Mouse (Mus musculus) heart, adult 11 months (tissue): ENCODE results near the gene Tmcc3.
A peak's percentile ranks its signal among the peaks of the same experiment; 100 is the strongest.

ENCODE experiments used
- DNase-seq: peaks from one replicate; pipeline ENCODE4 v3.0.0; 2022

Gene Tmcc3

DNA sequence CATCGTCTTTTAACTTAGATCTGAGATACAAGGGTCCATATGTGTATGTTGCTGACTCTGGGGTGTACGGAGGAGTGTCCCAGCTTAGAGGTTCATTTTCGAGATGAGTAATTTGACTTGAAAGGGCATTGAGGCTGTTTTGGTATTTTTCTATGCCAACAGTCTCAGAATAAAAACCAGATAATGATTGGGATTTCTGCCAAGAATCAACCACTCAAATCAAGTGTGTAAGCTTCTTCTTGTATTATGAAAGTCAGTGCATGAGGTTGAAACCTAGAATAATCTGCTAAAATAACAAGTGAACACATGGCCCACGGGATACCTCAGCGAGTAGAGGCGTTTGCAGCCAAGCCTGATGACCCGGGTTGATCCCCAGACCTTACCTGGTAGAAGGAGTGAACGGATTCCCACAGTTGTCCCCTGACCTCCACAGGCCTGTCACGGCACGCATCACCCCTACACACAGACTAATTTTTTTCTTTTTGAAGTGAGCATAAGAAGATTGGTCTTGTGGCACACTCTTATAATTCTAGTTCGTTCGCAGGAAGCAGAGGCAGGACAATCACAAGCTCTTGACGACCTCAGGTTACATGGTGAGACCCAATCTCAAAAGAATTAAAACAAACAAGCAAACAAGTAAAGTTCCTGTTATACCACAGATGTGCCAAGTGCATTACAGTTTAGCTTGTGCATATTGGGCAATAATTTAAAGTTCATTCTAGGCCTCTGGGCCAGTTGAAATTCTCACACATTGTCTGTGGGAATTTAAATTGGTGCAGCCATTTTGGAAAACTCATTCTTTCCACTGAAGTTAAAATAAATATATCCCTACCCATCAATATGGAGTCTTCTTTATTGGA, 165.8 kb downstream of the Tmcc3 start:
- DNase-seq = no peak

DNA sequence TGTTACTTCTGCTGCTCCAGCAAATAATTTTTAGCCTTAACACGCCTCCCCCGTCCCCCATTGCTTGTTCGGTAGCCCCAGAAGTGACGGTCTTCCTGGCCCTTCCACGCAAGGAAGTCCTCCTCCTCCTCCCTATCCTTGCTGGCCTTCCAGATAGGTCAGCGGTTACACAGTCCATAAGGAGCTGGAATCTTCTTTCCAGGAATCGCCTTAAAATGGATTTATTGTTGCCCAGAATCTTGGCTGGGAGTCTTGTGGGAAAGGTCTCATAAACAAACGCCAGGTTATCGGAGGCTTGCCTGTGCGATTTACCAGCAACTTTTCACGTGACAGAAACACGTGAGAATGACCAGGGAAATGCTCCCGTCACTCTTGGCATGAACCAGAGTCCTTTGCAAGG, 167.9 kb downstream of the Tmcc3 start:
- DNase-seq = peak; percentile 99

DNA sequence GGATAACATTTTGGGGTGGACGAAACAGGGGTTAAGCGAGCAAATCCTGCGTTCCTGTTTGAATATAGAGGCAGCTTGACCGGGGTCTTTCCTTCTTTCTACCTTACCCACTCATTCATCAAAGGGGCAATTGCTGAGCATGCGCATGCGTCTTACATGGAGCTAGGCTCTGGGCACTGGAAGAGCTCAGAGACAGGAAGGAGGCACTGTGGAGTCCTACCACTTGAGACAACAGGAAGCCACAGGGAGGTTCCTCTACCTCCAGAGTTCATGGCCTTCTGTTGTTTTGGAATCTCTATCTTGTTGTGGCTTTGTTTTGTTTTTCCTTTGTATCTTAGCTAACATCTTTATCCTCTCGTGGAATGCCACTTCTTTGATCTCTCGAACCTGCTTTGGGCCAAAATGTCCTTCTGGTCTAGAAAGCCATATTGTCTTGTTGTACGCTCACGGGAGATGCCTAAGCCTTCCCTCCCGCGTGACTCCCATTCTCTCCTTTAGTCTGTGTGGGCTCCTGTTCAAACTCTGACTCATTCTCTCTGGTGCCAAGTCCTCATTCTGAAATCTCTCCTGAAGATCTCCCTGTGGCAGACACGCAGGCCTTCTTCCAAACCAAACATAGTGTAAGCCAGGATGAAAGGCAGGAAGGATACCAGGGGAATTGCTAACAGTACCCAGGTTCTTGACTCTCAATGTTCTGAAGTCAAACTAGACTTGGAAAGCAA, 168.8 kb downstream of the Tmcc3 start:
- DNase-seq = peak; percentile 98

DNA sequence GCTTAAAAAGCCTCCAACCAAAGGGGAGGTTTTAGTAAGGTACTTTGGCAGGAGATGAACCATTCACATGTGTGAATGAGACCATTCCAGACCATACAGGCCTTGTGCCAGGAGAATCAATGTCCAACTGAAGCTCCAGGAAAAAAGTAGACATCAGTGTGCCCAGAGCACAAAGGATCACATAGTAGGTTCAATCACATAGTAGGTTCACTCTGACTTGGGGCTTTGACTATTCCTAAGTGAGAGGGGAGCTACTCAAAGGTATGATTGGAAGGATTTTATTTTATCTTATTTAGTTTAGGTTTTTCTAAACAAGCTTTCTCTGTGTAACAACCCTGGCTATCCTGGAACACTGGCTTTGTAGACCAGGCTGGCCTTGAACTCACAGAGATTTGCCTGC, 169.9 kb downstream of the Tmcc3 start:
- DNase-seq = no peak

DNA sequence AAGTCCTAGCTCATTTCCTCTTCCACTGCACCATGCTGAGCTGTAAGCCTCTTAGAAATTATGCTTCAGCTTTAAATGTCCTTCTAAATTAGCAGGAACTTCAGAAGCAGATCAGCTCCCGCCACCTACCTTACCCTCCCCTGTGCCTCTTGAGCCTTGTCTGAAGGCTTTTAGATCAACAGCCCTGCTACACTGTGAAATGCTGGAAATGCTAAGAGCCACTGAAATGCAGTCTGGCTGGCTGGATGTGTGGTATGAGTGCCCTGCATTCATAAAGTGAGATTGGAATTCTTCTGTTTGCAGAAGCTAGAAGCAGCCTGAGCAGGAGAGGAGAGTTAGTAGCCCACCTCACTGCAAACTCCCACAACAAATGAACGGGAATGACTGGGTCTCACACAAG, 174.4 kb downstream of the Tmcc3 start:
- no peak for DNase-seq

DNA sequence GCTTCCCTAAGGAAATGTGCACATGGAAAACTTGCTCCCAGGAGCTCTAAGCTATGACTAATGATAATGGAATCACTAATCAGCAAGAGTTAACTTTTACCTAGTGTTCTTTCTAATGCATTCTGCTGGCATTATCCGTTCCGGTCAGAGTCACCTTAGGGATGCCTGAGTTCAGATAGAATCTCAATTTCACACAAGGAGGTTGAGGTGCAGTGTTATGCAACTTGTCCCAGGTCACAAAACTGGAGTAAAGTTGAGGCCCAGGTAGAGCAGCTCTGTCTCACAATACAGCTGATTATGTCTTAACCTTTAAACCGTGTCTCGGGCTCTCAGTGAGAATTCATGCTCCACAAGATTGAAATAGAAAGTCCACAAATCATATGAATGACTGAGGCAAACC, 177.8 kb downstream of the Tmcc3 start:
- no peak for DNase-seq

DNA sequence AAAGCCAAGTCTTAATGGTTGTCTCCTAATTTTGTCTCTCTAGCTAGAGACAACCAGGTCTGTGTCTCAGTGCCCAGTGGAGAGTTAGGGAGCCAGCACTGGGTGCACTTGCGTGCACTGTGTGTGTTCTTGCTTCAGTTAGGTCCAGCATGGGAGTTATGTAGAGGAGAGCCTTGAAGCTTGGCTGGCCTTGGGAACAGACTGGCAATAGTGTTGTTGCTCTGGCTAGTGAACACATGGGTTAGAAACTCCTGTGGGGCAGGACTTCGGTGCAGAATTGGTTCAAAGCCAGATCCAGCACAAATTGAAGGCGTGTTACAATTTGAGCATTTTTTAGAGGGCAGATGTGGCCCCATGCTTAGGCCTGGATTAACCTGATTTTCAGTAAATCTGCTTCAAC, 179.3 kb downstream of the Tmcc3 start:
- DNase-seq = no peak

DNA sequence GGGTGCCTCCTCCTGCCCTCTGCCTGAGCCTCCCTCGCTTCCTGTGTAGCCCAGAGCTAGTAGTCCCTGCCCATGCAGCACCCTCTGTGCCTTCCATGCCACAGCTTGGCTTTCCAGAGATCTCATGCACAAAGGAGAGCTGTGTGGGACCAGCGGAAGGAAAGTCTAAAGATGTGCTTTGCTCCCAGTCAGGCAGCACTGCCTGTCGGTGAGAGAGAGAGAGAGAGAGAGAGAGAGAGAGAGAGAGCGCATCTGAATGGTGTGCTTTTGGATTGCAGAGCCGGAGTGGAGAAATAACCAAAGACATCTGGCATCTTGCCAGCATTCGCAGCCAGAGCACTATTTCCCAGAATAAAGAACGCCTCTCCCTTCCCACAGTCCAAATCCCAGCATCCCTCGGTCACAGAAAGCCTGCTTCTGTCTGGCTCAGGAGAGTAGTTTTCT, 182.7 kb downstream of the Tmcc3 start:
- DNase-seq = peak; percentile 94

DNA sequence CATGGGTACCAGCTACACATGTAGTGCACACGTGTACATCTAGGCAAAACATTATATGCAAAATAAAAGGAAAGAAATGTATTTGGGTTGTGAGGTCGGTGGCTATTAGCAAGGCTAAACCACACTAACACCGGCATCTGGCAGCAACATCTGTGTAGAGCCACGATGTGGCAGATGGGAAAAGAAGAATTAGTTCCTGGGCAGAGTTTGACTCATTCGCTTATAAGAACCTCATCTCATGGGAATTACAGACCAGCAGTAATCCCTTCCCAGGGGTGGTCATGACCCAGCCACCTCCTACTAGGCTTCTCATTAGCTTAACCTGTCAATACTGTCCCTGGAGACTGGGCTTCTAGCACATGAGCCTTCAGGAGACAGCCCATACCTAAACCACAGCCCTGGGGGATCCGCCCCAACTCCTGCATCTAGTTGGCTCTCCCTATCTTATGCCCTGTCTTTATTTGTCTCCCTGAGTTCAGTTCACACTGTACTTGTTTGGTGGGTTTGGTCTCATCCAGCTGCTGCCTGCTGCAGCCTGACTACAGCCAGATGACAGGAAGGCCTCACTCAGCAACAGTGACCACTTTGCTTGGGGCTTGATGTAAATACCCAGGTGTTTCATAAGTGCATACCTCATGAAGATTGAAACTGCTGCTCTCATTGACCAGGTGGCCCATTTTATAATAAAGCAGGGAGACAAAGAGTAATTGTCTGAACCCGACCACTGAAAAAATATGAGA, 183.9 kb downstream of the Tmcc3 start:
- DNase-seq = no peak

DNA sequence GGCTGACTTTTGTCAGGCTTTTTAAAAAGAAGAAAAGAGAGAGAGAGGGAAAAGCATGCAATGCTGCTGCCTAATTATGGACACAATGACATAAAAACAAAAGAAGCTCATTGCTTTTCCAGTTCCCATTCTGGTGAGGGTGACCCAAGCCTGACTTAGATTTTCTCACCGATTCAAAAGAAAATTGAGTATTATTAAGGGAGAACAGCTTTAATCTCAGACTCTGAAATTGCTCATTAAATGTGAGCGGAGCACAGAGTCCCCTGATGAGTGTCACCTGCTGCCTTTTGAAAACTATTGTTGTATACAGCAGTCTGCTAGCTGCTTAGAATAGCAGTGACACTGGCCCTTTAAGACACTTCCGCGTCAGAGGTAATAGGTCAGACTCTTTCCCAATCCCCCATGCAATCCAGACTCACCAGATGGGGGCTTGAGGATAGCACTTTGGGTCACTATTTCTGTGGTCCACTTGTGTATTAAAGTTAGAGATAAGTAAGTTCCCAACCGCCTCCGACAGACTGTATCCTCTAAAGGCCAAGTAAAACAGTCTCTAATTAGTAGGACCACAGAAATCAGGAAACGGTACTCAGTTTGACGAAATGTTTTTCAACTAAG, 185.2 kb downstream of the Tmcc3 start:
- peak; percentile 92 for DNase-seq

DNA sequence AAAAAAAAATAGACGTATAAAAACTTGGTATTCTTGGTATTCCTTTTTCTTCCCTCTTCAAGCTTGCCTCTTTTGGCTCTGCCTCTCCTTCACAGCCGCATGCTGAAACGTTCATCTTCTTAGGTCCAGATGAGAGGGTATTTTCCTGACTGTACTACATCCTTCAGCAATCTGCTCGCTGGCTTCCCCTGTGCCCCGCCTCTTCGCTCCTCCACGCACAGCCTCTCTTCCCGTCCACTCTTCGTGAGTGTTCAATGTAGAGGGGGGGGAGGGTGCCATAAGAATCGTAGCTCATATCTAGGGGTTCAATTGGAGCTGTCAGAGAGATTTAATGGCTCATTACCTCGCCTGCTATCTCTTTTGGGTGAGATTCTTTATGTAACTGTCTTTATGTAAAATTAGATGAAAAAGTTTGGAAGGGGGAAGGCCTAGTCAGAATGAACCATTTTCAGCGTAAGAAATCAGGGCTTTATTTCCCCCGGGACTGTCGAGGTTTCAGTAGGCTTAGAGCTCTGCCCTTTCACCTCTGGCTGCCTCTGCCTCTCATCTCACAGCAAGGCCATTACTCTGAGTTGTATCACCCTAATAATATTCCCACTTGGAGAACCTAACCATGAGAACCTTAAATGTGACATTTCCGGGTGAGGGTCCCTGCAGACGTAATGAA, 188.6 kb downstream of the Tmcc3 start:
- DNase-seq = no peak

DNA sequence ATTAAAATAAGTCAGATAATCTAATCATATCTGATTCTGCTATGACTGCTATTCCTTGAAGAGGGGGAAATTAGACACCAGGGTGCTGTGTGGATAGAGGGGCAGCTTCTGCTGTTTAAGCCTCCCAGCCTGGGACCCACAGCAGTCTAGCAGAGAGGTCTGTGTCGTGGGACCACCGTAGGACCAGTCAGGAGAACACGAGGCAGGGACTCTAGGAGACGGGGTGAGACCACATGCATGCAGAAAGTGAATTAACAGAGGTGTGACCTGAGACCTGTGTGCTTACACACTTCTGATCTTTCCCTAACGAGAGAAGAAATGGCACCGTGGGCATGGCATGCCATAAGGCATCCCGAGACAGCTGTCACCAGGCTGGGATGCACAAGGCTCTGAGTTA, 189.1 kb downstream of the Tmcc3 start:
- no peak for DNase-seq

DNA sequence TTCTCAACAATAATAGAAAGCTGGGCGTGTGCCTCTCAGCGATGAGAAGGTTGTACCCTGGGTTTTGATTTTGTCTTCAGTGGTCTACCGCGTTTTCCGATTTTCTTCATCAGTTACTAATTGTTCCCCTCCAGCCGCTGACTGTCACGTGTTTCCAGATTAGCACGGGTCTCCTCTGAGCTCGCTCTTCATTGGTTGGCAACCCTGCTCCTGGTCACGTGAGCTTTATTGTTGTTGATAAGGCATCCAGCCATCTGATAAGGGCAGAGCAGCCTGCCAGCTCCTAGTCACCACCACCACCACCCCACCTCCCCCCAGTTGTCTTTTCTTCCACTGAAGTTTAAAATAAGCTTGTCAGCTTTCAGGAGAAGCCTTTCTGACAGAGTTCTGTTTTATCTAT, 190.0 kb downstream of the Tmcc3 start:
- no peak for DNase-seq

DNA sequence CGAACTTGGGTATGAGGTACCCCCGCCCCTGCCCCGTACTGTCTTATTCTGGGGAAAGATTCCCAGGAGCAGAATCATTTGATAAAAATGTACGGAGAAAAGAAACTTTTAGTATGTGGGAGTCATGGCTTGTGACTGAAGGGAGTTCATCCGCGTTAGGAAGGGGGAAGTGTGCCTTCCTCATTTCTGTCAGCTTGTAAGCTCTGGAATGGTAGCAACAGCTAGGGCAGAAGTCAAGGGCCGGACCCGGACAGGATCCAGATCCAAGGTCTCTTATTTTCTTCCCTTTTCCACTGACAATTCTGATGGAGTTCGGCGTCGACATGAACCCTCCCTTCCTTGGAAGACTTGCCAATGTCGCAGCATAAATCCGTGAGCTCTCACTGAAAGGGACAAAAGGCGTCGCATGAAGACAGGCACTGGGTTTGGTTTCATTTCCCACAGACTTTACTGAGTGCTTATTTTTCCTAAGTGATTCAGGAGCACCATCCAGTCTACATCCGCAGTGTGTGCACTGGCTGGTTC, 193.6 kb downstream of the Tmcc3 start:
- peak; percentile 94 for DNase-seq

DNA sequence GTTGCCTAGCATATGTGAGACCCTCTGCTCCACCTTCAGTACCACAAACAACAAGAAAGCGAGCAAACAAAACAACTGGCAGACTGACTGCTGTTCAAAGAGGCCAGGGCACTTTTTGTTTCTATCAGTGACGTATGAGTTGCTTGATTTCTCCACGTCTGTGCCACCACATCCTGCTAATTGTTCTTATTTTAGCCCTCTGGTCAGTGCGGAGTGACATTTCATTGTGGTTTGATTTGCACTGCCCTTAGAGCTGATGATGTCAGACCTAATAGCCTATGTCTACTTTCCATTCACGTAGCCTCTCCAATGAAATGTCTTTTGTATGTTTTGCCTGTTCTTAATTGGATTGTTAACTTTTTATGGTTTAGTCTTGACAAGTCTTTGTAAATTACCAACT, 197.1 kb downstream of the Tmcc3 start:
- no peak for DNase-seq

DNA sequence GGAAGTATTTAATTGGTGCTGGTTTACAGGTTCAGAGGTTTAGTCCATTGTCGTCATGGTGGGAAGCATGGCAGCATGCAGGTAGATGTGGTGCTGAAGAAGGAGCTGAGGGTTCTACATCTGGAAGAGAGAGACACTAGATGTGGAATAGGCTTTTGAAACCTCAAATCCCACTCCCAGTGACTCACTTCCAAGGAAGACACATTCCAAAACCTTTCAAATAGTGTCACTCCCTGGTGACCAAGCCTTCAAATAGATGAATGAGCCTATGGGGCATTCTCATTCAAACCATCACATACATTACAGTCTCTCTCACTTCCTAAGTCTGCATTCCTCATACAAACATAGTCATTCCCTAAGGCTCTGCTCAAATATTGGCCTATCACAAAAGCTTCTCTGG, 201.0 kb downstream of the Tmcc3 start:
- no peak for DNase-seq

DNA sequence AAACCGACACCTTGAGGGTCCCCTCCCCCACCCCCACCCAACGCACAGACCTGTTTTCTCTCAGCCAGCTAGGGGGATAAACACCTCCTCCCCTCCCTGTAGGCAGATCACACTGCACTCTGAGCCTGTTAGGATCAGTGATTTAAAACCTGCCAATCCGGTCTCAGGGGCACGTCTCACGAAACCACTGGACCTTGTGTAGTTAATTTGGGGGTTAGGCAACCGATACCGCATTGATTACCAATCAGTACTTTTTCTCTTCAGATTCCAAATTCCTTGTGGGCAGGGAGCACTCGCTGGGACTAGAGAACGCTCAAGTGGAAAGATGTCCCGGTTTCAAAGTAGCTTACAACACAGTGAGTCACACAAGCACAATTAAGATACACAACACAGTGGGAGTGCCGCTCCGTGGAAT, 202.3 kb downstream of the Tmcc3 start:
- peak; percentile 90 for DNase-seq

DNA sequence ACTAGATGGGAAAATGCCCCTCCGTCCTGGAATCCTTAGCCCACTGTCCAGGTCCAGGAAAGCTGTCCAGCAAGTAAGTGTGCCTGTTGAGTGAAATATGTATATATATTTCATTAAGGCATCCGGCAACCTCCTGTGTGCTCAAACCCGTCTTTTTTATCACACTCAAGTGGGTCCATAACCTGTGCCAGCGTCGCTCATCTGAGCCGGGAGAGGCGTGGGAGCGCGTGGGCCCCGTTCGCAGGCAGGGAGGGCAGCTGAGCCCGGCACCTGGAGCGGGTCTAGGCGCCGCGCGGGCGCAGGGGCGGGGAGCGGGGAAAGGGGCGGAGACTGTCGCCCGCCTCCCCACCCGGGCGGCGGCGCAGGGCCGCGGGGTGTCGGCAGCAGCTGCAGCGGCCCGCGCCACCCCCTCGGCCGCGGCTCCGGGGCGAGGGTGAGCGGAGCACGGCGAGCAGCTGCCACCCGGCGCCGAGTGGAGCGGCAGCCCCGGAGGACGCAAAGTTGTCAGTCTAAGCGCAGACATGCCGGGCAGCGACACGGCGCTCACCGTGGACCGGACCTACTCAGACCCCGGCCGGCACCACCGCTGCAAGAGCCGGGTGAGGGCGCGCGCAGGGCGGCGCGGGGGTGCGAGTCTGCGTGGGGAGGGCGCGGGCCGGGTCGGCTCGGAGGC, 202.9 kb downstream of the Tmcc3 start:
- DNase-seq = peak; percentile 99

DNA sequence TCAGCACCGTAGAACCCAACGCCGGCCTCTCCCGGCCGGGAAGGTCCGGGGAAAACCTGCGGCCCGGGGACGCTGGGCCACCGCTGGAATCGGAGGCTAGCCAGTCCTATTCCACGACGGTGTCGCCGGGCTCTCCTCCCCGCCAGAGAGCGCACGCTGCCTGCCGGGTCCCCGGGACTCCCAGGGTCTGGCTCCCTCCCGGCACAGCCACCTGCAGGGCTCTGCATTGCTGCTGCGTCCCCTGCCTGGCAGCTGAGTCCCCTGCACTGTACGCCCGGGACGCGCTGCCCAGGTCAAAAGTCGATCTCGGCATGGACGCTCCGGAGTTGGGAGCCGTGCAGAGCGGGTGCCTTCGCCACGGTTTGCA, 203.4 kb downstream of the Tmcc3 start:
- peak; percentile 98 for DNase-seq

DNA sequence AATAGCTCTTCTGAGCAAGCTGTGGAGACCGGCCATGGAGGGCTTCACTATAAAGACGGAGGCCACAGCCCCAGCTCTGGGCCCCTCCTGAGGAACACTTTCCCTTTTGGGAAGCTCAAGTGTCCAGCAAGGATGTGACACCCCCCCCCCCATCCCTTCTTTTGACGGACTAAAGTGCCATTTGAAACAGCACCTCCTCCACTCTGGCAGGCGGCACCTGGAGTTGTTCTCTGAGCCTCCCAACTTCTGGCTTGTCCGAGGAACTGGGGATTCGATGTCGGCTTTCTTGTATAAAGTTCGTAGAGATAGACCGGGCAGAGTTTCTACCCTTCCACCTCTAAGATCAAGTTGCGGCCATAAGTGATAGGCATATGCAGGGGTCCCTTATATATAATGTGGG, 203.8 kb downstream of the Tmcc3 start:
- no peak for DNase-seq

DNA sequence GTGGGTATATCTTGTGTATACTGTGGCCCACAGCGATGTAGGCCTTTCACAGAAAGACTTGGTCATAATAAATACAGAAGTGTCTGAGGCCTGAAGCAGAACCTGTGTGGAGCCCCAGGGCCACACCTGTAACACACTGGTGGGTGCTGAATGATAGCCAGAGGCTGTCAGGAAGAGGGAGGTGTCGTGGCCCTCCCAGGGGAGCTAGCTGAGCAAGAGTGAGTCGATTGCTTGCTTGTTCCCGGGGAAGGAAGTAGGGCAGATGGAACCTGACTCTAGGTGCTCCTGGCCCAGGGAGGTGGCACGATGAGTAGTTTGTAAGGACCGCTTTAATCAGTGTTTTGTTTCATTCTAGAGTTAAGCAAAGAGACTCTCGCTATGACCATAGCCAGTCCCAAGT, 208.1 kb downstream of the Tmcc3 start:
- peak; percentile 94 for DNase-seq
